Mouse (Mus musculus) c-Kit-positive CD71-positive TER-119-negative erythroid progenitor cells, embryonic 14.5 days (primary cell): ENCODE measurements around the gene Ace.
"Not testable (repeated sequence)": the region's sequence is repeated elsewhere in the genome, so short reads cannot be mapped to it uniquely, and the experiment has no call there.

ENCODE experiments used
- DNase-seq: peaks from one replicate; pipeline ENCODE4 v3.0.0-alpha.2; 2013; ENCODE audit warnings: low read depth

The Ace gene

GRCm38 (mm10) chr11:105994375-105994774 lies 26.6 kb downstream of the Ace start, which contains the start of gene Ace3:
Gene Ace3, plus strand, starts transcription at chr11:105994675.
- no peak for DNase-seq

- DNase-seq: no peak
Observed at GRCm38 (mm10) chr11:106000062-106000461, 32.3 kb downstream of the Ace start.

DNA sequence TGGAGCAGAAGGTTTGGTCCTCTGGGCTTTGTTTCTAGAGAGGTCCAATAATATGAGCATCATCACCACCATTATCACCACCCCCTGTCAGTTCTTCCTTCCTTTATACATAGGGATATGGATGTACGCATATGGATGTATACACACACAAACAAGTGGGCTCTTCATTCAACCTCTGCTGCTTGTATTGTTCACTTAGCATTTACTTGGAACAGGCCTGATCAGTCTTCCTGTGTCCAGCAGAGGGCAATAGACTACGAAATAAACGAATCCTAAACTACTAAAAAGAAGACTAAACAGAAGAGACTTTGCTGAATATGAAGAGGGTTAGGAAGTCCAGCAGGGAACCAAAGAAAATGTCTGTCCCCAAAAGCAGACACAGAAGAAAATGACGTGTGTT lies 34.0 kb downstream of the Ace start:
- peak; percentile 28 for DNase-seq

- DNase-seq: no peak
Observed at GRCm38 (mm10) chr11:106004576-106004975, 36.8 kb downstream of the Ace start.

- no peak for DNase-seq
Observed at GRCm38 (mm10) chr11:106005970-106006369, 38.2 kb downstream of the Ace start.

DNA sequence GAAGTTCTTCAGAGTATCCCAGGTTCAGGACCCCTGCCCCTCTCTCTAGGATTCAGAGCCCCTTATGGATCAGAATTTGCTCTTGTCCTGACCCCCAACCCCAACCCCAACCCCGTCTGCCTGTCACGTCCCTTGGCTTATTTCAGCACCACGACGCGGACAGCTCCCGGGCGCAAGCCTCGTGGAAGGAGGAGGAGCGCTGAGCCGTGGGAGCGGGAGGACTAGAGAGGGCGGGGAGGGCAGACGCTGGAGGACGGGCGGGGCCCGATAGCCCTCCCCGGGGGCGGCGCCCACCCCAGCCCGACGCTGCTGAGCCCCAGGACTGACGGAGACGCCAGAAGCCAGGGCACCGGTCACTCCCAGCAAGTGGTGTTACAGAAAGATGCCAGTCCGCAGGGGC lies 40.1 kb downstream of the Ace start, which contains the start of gene Kcnh6:
Gene Kcnh6 (plus strand): TSS at position 304 of the 400 bp plus-strand sequence.
- peak; percentile 61 for DNase-seq

GRCm38 (mm10) chr11:106012711-106013110 lies 45.0 kb downstream of the Ace start:
- no peak for DNase-seq

DNA sequence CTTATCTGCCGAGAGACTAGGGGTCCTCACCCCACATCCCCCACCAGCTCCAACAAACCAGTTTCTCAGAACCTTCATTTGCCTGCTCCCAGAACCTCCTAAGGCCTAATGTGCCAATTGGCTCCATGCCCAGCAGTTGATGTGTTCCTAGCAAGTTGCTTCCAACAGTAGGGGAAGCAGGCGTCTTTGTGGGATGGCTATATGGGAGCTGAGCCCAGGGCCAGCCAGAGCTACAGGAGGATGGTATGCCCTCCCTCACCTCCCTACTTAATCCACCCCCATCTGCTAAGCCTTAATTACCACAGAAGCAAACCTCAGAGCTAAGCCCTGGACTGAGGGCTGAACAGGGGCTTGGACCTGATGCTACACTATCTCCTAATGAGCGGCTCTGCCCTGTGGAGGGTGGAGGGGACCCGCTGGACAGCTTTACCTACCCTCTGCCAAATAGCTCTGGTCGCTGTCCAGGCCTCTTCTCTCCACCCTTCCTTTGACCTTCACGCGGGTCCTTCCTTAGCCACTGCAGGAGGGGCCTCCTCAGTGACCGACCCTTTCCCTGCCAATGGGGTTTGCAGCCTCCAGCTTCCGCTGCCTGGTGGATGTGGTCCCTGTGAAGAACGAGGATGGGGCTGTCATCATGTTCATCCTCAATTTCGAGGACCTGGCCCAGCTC lies 45.9 kb downstream of the Ace start:
- no peak for DNase-seq

DNA sequence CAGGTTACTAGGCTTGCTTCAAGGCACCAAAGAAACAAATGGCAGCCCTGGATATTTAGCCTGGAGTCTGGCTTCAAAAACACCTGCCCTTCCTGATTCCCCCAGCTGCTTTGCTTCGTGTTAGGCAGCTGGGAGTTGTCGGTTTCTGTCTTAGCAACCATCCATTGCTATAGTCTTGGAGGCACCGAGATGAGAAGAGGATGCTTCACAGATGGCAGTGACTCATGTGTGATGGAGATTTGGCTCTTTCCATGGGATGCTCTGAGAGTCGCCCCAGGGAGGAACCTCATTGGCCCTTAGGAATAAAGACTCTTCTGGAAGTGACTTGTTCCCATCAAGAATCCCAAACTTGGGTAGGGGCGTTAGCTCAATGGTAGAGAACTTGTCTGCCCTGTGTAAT lies 48.7 kb downstream of the Ace start:
- DNase-seq: no peak

DNA sequence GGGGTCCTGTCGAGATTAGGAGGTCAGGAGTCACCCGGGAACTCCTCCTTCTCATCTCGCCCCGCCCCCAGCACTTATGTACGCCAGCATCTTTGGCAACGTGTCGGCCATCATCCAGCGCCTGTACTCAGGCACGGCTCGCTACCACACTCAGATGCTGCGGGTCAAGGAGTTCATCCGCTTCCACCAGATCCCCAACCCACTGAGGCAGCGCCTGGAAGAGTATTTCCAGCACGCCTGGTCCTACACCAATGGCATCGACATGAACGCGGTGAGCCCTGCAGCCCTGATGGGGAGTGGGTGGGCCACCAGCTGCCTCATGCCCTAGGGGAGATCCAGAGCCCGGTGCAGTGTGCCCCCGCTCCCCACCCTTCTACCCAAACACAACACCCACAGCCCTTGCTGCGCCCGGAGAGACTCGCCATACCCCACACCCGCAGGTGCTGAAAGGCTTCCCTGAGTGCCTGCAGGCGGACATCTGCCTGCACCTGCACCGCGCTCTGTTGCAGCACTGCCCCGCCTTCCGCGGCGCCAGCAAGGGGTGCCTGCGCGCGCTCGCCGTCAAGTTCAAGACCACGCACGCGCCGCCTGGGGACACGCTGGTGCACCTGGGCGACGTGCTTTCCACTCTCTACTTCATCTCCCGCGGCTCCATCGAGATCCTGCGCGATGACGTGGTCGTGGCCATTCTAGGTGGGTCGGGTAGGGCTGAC lies 52.5 kb downstream of the Ace start:
- no peak for DNase-seq

DNA sequence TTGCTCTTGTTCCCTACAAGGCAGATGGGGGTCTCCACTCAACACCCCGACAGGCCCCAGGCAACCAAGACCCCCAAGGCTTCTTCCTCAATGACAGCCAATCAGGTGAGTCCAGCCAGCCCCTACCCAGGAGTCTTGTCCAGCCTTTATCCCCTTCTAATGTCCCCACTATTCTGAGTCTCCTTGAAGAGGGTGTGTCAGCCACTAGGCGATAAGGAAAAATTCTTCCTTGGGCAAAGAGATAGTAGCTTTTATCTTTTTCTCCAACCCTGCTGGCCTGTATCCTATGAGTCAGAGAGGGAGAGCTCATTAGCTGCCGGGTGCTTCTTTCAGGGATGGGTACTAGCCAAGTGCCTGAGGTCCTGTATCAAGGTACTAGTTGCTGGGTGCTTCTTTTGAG lies 58.0 kb downstream of the Ace start:
- peak; percentile 25 for DNase-seq

GRCm38 (mm10) chr11:106026465-106027151 lies 58.9 kb downstream of the Ace start:
- DNase-seq: peak; percentile 29

DNA sequence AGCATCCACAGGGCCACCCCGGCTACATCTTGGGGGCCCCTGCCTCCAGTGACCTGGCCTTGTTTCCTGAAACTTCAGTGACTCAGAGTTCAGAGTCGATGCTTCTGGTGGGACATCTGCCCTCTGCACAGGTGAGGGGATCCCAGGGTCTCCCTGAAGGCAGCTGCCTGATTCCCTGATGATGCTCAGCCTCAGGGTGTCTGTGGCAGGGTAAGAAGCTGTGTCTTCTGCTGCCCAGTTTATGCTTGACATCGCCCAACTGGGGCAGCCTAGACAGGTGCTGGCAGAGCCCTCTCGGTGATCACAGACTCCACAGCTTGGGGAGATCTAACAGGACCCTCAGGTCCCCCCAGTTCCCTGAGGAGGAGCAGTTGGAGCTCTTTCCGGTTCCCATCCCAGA lies 59.9 kb downstream of the Ace start:
- no peak for DNase-seq

DNA sequence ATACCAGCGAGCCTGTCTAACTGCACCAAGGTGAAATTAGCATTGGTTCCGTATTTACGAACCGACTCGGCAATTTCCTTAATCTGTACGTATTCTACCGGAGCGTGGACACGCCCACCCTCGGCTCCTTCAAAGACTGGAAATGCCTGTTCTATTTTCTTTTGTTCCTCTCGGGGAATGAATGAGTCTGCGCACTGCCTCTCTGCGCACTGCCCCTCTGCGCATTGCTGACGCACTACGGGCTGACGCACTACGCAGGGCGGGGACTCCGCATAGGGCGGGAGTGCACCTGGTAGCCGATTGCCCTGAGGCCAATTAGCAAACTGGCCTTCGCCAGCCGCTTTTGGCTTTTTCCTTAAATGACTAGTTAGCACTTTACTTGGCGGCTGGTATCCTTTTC lies 64.3 kb downstream of the Ace start:
- DNase-seq: not testable (repeated sequence)

DNA sequence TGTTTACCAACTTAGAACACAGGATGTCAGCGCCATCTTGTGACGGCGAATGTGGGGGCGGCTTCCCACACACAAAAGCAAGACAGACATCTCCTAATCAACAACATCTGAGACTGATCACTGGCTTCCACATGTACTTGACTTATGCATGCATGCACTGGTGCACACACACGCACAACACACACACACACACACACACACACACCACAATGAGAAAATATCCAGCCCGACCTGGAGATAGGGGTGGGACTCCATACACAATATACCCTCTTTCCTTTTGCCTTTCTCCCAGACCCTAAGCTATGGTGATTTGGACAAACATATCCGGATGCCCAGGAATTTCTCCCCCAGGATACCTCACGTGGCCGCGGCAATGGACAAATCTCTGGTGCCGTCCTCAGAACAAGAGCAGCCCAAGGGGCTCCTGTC lies 65.8 kb downstream of the Ace start:
- no peak for DNase-seq

GRCm38 (mm10) chr11:106034986-106035385 lies 67.2 kb downstream of the Ace start:
- no peak for DNase-seq

- DNase-seq: peak; percentile 96
Observed at GRCm38 (mm10) chr11:106036548-106037417, 69.0 kb downstream of the Ace start, which contains the start of gene Dcaf7. Gene Dcaf7, plus strand, starts transcription at chr11:106036872.

DNA sequence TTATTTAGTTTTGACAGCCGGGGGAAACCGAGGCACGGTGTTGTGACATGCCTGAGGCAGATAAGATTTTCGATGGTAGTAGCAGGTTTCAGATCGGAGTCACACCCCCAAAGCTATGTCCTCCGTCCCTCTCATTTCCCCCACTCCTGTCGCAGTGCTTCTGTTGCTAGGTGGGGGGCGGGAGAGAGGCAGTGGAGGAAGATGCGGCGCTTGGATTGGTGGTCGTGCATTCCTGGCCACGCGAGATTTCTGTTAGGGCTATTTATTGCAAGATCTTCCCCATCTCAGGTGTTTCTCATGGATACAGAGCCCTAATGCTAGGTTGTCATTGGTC lies 69.6 kb downstream of the Ace start:
- no peak for DNase-seq
